Mouse (Mus musculus) lung, embryonic 14.5 days (tissue): ENCODE measurements around the gene Myadml2. TPM values are rescaled to one million over a fixed set of nuclear protein-coding genes. Genes with fewer than 3 reads are reported as not detected.

Source experiments
- ATAC-seq: fragments of 200-750 bp; cut with Nextera tagmentation; 2 replicates; pipeline ENCODE4 v1.8.0; 2017; ENCODE audit warnings: mild to moderate bottlenecking, moderate TSS enrichment, moderate library complexity; ENCODE audit not compliant: insufficient read depth
- DNase-seq: peaks from one replicate; pipeline ENCODE4 v3.0.0-alpha.2; 2015
- H3K27ac ChIP-seq: fragments of 300-500 bp; sonication (generic); 2 replicates; pipeline ENCODE4 v1.5.1; 2014; ENCODE audit warnings: low read depth, mild to moderate bottlenecking, moderate library complexity
- H3K27me3 ChIP-seq: fragments of 300-500 bp; sonication (generic); 2 replicates; pipeline ENCODE4 v1.6.1; 2014; ENCODE audit warnings: low read length, control low read depth; ENCODE audit not compliant: insufficient read depth
- H3K36me3 ChIP-seq: fragments of 300-500 bp; sonication (generic); 2 replicates; pipeline ENCODE4 v1.6.1; 2014; ENCODE audit warnings: control low read depth; ENCODE audit not compliant: insufficient read depth
- H3K4me1 ChIP-seq: fragments of 300-500 bp; sonication (generic); 2 replicates; pipeline ENCODE4 v1.6.1; 2014; ENCODE audit warnings: antibody characterized with exemption, control low read depth; ENCODE audit not compliant: insufficient read depth
- H3K4me2 ChIP-seq: fragments of 300-500 bp; sonication (generic); 2 replicates; pipeline ENCODE4 v1.6.1; 2014; ENCODE audit warnings: mild to moderate bottlenecking
- H3K4me3 ChIP-seq: fragments of 300-500 bp; sonication (generic); 2 replicates; pipeline ENCODE4 v1.5.1; 2014; ENCODE audit warnings: low read depth, low read length
- H3K9ac ChIP-seq: fragments of 300-500 bp; sonication (generic); 2 replicates; pipeline ENCODE4 v1.6.1; 2014
- H3K9me3 ChIP-seq: fragments of 300-500 bp; sonication (generic); 2 replicates; pipeline ENCODE4 v1.6.1; 2016; ENCODE audit warnings: low read depth, low read length, control low read depth
- CTCF ChIP-seq: IDR thresholded peaks from 2 replicates; pipeline ENCODE4 v1.5.1; 2016; ENCODE audit warnings: antibody characterized with exemption, low read depth
- WGBS: fragments of 180-500 bp; shearing (Covaris S2); extraction: QIAGEN DNeasy Blood & Tissue Kit; methylation state at CpG from one replicate; pipeline ENCODE4 v1.1.7; 2014; 5-methylcytosine and 5-hydroxymethylcytosine counted together
- polyA plus RNA-seq: library from polyadenylated mRNA; unstranded; fragments of >200 nt; fragmentation: Nextera tagmentation; extraction: Ambion mirVana; gene quantifications from 2 replicates; pipeline ENCODE4 v1.2.1, GENCODE M21; 2014

Myadml2 gene
- polyA plus RNA-seq, 1 experiment from 2014 or later: not detected

DNA sequence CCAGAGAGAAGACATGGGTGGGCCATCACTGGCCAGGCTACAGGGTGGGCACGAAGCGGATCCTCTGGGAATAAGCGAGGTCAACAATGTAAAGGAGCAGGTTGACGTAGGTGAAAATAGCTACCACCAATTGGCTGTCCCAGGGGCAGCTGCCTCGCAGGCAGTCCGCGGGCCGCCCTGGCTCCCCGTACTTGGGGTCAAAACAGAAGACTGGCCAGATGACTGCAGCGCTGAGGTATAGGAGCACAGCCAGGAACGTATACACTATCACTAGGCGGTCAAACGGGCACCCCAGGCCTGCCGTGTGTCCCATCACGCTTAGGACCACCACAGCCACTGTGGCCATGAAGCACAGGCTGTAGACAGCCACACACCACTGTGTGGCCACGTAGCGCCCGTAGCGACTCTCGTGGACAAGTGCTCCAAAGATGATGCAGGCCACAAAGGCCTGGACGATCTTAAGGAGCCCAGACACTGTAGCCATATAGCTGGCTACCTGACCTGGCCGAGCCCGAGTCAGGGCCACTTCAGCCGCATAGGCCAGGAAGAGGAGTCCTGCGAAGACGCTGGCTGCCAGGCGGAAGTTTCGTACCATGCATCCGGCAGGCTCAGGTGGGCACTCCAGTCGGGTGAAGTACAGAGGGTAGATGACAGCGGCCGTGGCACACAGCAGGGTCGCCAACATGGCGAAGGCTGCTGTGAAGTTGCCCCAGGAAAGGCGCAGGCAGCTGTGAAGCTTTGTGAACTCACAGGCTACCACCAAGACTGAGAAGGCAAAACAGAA, 719 bp downstream of the Myadml2 start:
- Histone ChIP-seq H3K4me1 (peaks cover 11% of the 10 kb centered on the region; the same call in 1 of the 2 replicates), H3K27me3 (peaks cover 15% of the 10 kb centered on the region; the same call in 1 of the 2 replicates), H3K4me2 (peak overlapping the region; percentile 51), H3K27ac (no peak overlapping the region; the same call in 1 of the 2 replicates), H3K36me3 (no peaks in the 10 kb centered on the region), H3K4me3 (peak overlapping the region; percentile 20; the same call in 1 of the 2 replicates), H3K9me3 (no peaks in the 10 kb centered on the region), H3K9ac (peak overlapping the region; percentile 24; the same call in 1 of the 2 replicates)
- no peak for TF ChIP-seq CTCF
- DNase-seq (no peak), ATAC-seq (no peak)
- WGBS: 67% methylated on average over 35 of the region's 35 CpGs

DNA sequence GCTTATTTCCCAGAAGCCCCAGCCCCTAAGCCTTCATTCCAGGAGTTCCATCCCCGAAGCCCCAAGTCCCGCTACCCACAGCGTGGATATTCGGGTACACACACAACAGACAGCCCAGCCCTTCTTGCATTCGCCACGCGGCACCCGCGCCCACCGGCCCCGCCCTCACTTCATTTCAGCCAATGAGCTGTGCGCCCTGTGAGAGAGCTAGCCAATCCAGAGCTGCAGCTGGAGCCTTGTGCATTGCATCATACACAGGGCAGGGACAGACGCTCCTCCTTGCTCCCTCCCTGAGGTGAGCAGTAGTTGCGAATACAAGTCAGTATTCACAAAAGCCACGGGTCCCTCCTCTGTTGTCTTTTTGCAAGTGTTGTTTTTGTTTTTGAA, 4.4 kb downstream of the Myadml2 start, which contains the start of gene Pycr1:
Gene Pycr1, minus strand, starts transcription at position 169 of the 387 bp plus-strand sequence.
- no peak for TF ChIP-seq CTCF
- no peaks in the 10 kb centered on the region for H3K36me3 ChIP-seq
- no peak within 1 kb of the TSS for H3K27ac ChIP-seq
- DNase-seq: peak; percentile 97
- peaks cover 11% of the 10 kb centered on the region; the same call in 1 of the 2 replicates for H3K4me1 ChIP-seq
- ATAC-seq: peak; percentile 99
- H3K27me3 ChIP-seq: peaks cover 16% of the 10 kb centered on the region; the same call in 1 of the 2 replicates
- peak within 1 kb of the TSS; percentile 48 for H3K4me3 ChIP-seq
- peak within 1 kb of the TSS; percentile 75 for H3K9ac ChIP-seq
- H3K4me2 ChIP-seq: peak within 1 kb of the TSS; percentile 84
- no peaks in the 10 kb centered on the region for H3K9me3 ChIP-seq
- 0% methylated on average over 15 of the region's 15 CpGs for WGBS

- 1% methylated on average over 18 of the region's 18 CpGs for WGBS
- H3K9me3 ChIP-seq: no peaks in the 10 kb centered on the region
- DNase-seq (peak; percentile 35), ATAC-seq (peak; percentile 71)
- peaks cover 14% of the 10 kb centered on the region; the same call in 1 of the 2 replicates for H3K27me3 ChIP-seq
- no peak for TF ChIP-seq CTCF
- peaks cover 9% of the 10 kb centered on the region; the same call in 1 of the 2 replicates for H3K4me1 ChIP-seq
- peak overlapping the region; percentile 75 for H3K9ac ChIP-seq
- H3K4me2 ChIP-seq: peak overlapping the region; percentile 84
- no peak overlapping the region for H3K27ac ChIP-seq
- H3K36me3 ChIP-seq: no peaks in the 10 kb centered on the region
- peak overlapping the region; percentile 48 for H3K4me3 ChIP-seq
These were observed 4.9 kb downstream of the Myadml2 start for GRCm38 (mm10) chr11:120642939-120643600.

GRCm38 (mm10) chr11:120641869-120642268, 6.1 kb downstream of the Myadml2 start:
- 76% methylated on average over 8 of the region's 8 CpGs for WGBS
- Histone ChIP-seq H3K4me2 (0 out of 2 replicates have a peak overlapping the region, but pooled peaks have one; percentile 84), H3K27me3 (0 out of 2 replicates have a peak, but pooled peaks cover 4% of the 10 kb centered on the region), H3K9me3 (no peaks in the 10 kb centered on the region), H3K9ac (no peak overlapping the region), H3K27ac (no peak overlapping the region), H3K4me1 (peaks cover 5% of the 10 kb centered on the region; the same call in 1 of the 2 replicates), H3K4me3 (no peak overlapping the region), H3K36me3 (no peaks in the 10 kb centered on the region)
- TF ChIP-seq CTCF: no peak
- no peak for DNase-seq
- no peak for ATAC-seq

DNA sequence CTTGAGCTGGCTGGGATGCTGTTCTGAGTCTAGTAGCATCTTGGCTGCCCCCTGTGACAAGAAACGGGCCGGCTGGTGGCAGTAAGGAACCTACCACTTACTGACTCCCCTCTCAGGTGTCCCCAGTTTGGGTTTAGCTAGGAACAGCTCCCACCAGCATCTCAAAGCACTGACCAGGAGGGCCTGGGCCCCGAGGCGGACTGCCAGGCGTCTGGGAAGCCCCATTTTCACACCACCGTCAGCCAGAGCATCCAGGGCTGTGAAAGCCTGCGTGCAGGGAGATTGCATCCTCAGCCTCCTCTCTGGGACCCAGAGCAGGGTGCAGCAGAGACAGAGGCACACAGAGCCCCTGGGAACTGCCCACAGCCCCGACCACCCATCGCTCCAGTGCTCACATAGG, 6.7 kb downstream of the Myadml2 start:
- H3K4me1 ChIP-seq: peaks cover 5% of the 10 kb centered on the region; the same call in 1 of the 2 replicates
- 0 out of 2 replicates have a peak, but pooled peaks cover 4% of the 10 kb centered on the region for H3K27me3 ChIP-seq
- H3K4me2 ChIP-seq: no peak overlapping the region
- TF ChIP-seq CTCF: no peak
- no peak overlapping the region for H3K4me3 ChIP-seq
- no peak overlapping the region for H3K27ac ChIP-seq
- DNase-seq (no peak), ATAC-seq (no peak)
- H3K9me3 ChIP-seq: no peaks in the 10 kb centered on the region
- no peaks in the 10 kb centered on the region for H3K36me3 ChIP-seq
- 0 out of 2 replicates have a peak overlapping the region, but pooled peaks have one; percentile 13 for H3K9ac ChIP-seq
- WGBS: 59% methylated on average over 9 of the region's 9 CpGs

- Histone ChIP-seq H3K4me2 (no peak overlapping the region), H3K4me1 (peaks cover 18% of the 10 kb centered on the region), H3K27ac (no peak overlapping the region), H3K36me3 (no peaks in the 10 kb centered on the region), H3K9me3 (no peaks in the 10 kb centered on the region), H3K27me3 (no peaks in the 10 kb centered on the region), H3K9ac (no peak overlapping the region), H3K4me3 (no peak overlapping the region)
- no peak for DNase-seq
- ATAC-seq: no peak
- 86% methylated on average over 5 of the region's 5 CpGs for WGBS
- TF ChIP-seq CTCF: no peak
These were observed 13.1 kb downstream of the Myadml2 start for GRCm38 (mm10) chr11:120634810-120635209.
